Comparison of ENCODE assay signal across 15 mouse cellular contexts in the genomic region with DNA sequence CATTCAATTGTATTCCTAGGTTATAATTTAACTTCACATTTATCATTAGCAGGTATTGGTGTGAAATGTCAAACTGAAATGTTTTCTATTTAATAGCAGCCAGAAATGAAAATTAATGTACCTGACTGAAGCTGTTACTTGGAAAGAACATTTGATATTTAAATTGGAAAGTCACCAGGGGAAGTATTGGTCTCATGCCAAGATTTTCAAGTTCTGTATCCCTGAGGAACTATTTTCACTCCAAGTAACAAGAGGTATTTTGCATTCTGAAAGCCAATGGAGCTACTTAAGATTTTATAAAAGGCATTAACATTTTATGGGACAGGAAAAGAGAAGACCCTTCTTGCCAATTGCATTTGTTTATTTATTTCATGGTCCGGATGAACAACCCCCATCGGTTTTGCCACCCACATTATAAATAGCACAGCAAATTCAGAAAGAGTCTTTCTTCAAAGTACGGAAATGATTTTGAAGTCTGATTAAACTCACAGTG.
DNase-seq lines count a peak whose midpoint lies in the region; ATAC-seq and TF ChIP-seq lines count a peak whose summit lies in the region.
"Had no signal": no experiment of that assay in that cellular context is flagged by ENCODE, and none has a peak within 500 bp of the region (broad histone marks: within the 10 kb centered on the region; RNA-seq: fewer than 3 reads in every experiment).

No protein-coding gene starts in this region.

- H3K36me3 ChIP-seq in forebrain, embryonic 15.5 days = no peaks in the 10 kb centered on the region
- H3K36me3 ChIP-seq in forebrain, embryonic 13.5 days (ENCODE audit: poor library complexity, severe bottlenecking) = no peaks in the 10 kb centered on the region
- H3K36me3 ChIP-seq: embryonic facial prominence, embryonic 12.5 days; limb, embryonic 15.5 days; midbrain, embryonic 12.5 days had no signal

- TF ChIP-seq CTCF in brain, embryonic 14.5 days (IDR thresholded peaks at IDR 0.05; ENCODE audit: borderline replicate concordance, extremely low read depth, insufficient read depth, insufficient read length) = no peak

- WGBS in forebrain, embryonic 15.5 days = 40% methylated on average over 3 of the region's 3 CpGs
- 57% methylated on average over 3 of the region's 3 CpGs for WGBS in forebrain, embryonic 13.5 days

- no peak overlapping the region for H3K27ac ChIP-seq in forebrain, embryonic 15.5 days (replicated peaks)
- no peak overlapping the region for H3K27ac ChIP-seq in forebrain, embryonic 13.5 days
- H3K27ac ChIP-seq: embryonic facial prominence, embryonic 12.5 days; limb, embryonic 15.5 days; midbrain, embryonic 12.5 days had no signal

- H3K4me1 ChIP-seq in forebrain, embryonic 15.5 days = no peaks in the 10 kb centered on the region
- H3K4me1 ChIP-seq in forebrain, embryonic 13.5 days = no peaks in the 10 kb centered on the region
- H3K4me1 ChIP-seq: embryonic facial prominence, embryonic 12.5 days; limb, embryonic 15.5 days; midbrain, embryonic 12.5 days had no signal

- H3K4me3 ChIP-seq in forebrain, embryonic 15.5 days = no peak overlapping the region
- H3K4me3 ChIP-seq in forebrain, embryonic 13.5 days = no peak overlapping the region
- H3K4me3 ChIP-seq: embryonic facial prominence, embryonic 12.5 days; limb, embryonic 15.5 days; midbrain, embryonic 12.5 days had no signal

- H3K9ac ChIP-seq in forebrain, embryonic 15.5 days (replicated peaks) = no peak overlapping the region
- no peak overlapping the region for H3K9ac ChIP-seq in forebrain, embryonic 13.5 days
- H3K9ac ChIP-seq: embryonic facial prominence, embryonic 12.5 days; limb, embryonic 15.5 days; midbrain, embryonic 12.5 days had no signal

- DNase-seq in kidney, postnatal 14 days = peak; percentile 8
- DNase-seq in kidney, adult 18-20 months = no peak
- DNase-seq in NIH3T3 (ENCODE audit: low read depth) = peak; percentile 2
- peak; percentile 53 for DNase-seq in brain, embryonic 14.5 days (ENCODE audit: low read depth)
- DNase-seq in thymus, postnatal 10 days (ENCODE audit: low spot score in 2 of 2) = no peak
- DNase-seq in gastrocnemius, postnatal 10 days = no peak
- DNase-seq: lung, adult 18-20 months; right cerebral cortex, postnatal 4 days; thymus, postnatal 36 days had no signal

- H3K9me3 ChIP-seq in forebrain, embryonic 15.5 days = no peaks in the 10 kb centered on the region
- H3K9me3 ChIP-seq in forebrain, embryonic 13.5 days (replicated peaks) = no peaks in the 10 kb centered on the region
- H3K9me3 ChIP-seq: embryonic facial prominence, embryonic 12.5 days; limb, embryonic 15.5 days; midbrain, embryonic 12.5 days had no signal

- peak; percentile 16; the same call in 1 of the 2 replicates for ATAC-seq in forebrain, embryonic 15.5 days (replicated peaks)
- ATAC-seq in forebrain, embryonic 13.5 days = no peak

- TF ChIP-seq POLR2A in brain, embryonic 14.5 days (IDR thresholded peaks at IDR 0.05; ENCODE audit: borderline replicate concordance, extremely low read depth, insufficient read depth, insufficient read length, poor library complexity, severe bottlenecking) = no peak

- H3K27me3 ChIP-seq in forebrain, embryonic 15.5 days = no peaks in the 10 kb centered on the region
- no peaks in the 10 kb centered on the region for H3K27me3 ChIP-seq in forebrain, embryonic 13.5 days
- H3K27me3 ChIP-seq: embryonic facial prominence, embryonic 12.5 days; limb, embryonic 15.5 days; midbrain, embryonic 12.5 days; Patski had no signal

- H3K4me2 ChIP-seq in forebrain, embryonic 15.5 days (replicated peaks) = no peak overlapping the region
- H3K4me2 ChIP-seq in forebrain, embryonic 13.5 days = no peak overlapping the region
- H3K4me2 ChIP-seq: embryonic facial prominence, embryonic 12.5 days; limb, embryonic 15.5 days; midbrain, embryonic 12.5 days had no signal

Comparison
In these comparisons a context has a peak if more than half of its experiments do, and no peak if none do; other contexts are left out.
1. DNase-seq: peak in kidney, postnatal 14 days (single experiment), NIH3T3 (single experiment) and brain, embryonic 14.5 days (single experiment); none in kidney, adult 18-20 months (single experiment), thymus, postnatal 10 days (0 of 2) and gastrocnemius, postnatal 10 days (single experiment).